Mouse (Mus musculus) bone marrow macrophage, adult 2 months (primary cell): ENCODE results near the gene Elmo1. TPM values are rescaled to one million over a fixed set of nuclear protein-coding genes. Genes with fewer than 3 reads are reported as not detected.
A peak's percentile ranks its signal among the peaks of the same experiment; 100 is the strongest.

Experiments used
- H3K27ac ChIP-seq: 2 replicates; pipeline ENCODE4 v1.5.1; 2012; ENCODE audit warnings: low read depth, low read length; ENCODE audit not compliant: insufficient read depth
- H3K4me1 ChIP-seq: 2 replicates; pipeline ENCODE4 v1.6.1; 2012; ENCODE audit warnings: low read length; ENCODE audit not compliant: control insufficient read depth, insufficient read depth
- H3K4me3 ChIP-seq: 2 replicates; pipeline ENCODE4 v1.5.1; 2012; ENCODE audit warnings: mild to moderate bottlenecking, low read length, moderate library complexity; ENCODE audit not compliant: insufficient read depth
- CTCF ChIP-seq: IDR thresholded peaks from 2 replicates; pipeline ENCODE4 v1.5.1; 2012; ENCODE audit warnings: low read depth, mild to moderate bottlenecking, low read length, moderate library complexity
- POLR2A ChIP-seq: IDR thresholded peaks from 2 replicates; pipeline ENCODE4 v1.6.1; 2012; ENCODE audit warnings: mild to moderate bottlenecking, low read depth, low read length, borderline replicate concordance
- polyA plus RNA-seq: library from polyadenylated mRNA; stranded (reverse); fragments of >200 nt; gene quantifications from 2 replicates; pipeline ENCODE4 v1.2.4, GENCODE M21; 2012; ENCODE audit not compliant: missing spikeins, insufficient read depth, insufficient read length

Elmo1 gene
- polyA plus RNA-seq, 1 experiment = 60.9 TPM

- no peak overlapping the region for H3K27ac ChIP-seq
- TF ChIP-seq POLR2A (no peak), CTCF (no peak)
- no peak overlapping the region for H3K4me3 ChIP-seq
- peaks cover 57% of the 10 kb centered on the region for H3K4me1 ChIP-seq
These were observed 28.5 kb downstream of the Elmo1 start for GRCm38 (mm10) chr13:20118909-20119308.

DNA sequence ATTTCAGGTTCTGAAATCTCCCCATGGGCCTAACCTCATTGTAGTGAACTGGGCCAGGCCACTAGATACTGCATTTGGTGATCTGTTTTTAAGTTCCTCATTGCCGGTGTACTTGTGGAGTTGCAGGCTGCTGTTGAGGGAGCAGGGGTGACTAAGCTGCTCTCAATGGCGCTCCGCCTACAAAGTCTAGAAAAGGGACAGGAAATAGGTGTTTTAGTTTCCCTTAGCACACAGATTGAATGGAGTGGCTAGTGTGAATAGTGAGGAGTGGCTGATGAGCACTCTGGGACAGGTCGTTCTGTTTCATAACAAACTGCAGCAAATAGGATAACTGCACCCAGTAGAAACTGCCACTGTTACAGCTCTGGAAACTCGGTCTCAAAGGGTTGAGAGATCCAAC lies 30.3 kb downstream of the Elmo1 start:
- peak overlapping the region; percentile 14; the same call in 1 of the 2 replicates for H3K4me3 ChIP-seq
- TF ChIP-seq POLR2A (no peak), CTCF (no peak)
- H3K4me1 ChIP-seq = peaks cover 44% of the 10 kb centered on the region
- peak overlapping the region; percentile 65 for H3K27ac ChIP-seq

DNA sequence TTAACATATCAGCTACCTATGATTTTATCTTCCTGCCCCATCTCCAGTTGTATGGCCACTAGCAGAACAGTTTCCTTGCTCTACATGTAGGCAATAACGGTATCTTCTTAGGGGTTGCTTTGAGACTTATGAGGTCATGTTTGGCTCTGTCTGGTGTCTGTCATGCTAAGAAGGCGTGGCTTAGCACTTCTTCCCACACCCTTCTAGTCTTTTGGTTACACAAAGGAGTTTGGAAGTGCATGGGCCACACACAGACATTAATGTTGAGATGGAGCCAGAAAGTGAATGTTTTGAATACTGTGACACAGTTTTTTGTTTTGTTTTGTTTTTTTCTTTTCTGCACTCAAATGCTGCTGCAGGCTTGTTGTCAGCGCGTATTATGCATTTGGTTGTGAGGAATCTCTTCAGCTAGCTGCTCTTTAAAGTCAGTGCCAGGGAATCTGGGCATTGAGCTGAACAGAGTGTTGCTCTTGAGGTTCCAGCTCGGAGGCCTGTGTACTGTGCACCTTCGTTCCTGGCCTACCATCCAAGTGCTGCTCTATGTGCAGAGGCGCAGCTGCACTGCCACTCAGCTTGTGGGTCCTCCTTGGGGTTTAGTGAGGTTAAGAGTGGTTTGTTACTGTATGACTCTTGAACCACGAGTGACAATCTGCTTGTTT lies 31.1 kb downstream of the Elmo1 start:
- Histone ChIP-seq H3K4me3 (no peak overlapping the region), H3K4me1 (peaks cover 43% of the 10 kb centered on the region), H3K27ac (peak overlapping the region; percentile 45; the same call in 1 of the 2 replicates)

DNA sequence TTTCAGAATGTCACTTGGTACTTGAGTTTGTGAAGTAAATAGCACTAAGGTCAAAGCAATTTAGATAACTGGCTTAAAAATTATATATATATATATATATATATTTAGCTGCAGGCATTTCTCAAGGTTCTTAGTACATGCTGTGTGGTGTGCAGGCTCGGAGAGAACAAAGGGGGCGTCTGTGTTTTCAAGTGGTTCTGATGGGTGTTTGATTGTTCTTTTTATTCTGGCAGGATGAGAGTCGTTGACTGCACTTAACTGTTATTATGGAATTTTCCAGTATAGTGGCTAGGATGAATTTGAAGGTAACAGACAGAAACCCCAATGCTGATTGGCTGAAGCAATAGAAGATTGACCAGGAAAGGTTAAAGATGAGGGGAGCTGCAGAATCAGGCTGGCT lies 33.6 kb downstream of the Elmo1 start:
- Histone ChIP-seq H3K4me3 (no peak overlapping the region), H3K27ac (no peak overlapping the region), H3K4me1 (peaks cover 52% of the 10 kb centered on the region)
- TF ChIP-seq CTCF = no peak
- no peak for TF ChIP-seq POLR2A

More for the DNA sequence above, 31.1 kb downstream of the Elmo1 start:
- TF ChIP-seq POLR2A (no peak), CTCF (no peak)

GRCm38 (mm10) chr13:20124965-20125364 lies 34.6 kb downstream of the Elmo1 start:
- Histone ChIP-seq H3K27ac (peak overlapping the region; percentile 10), H3K4me1 (peaks cover 54% of the 10 kb centered on the region), H3K4me3 (peak overlapping the region; percentile 23)
- TF ChIP-seq CTCF (no peak), POLR2A (no peak)

DNA sequence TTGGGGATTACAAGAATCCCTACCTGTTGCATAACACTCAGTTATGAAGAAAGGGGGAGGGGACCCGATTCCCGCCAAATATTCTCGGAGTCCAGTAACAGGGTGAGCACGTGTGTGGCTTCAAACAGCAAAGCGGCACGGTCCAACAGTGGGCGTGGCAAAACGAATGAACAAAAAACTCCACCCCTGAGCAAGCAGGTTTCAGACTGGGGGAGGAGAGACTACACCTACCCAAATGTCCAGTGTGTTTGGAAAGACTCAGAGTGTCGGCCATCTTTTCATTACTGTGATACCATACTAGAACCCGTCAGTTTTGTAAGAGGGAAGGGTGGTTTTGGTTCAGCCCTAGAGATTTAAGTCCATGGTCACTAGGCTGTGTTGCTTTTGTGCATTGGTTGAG lies 35.4 kb downstream of the Elmo1 start:
- H3K4me3 ChIP-seq = no peak overlapping the region; the same call in 1 of the 2 replicates
- no peak overlapping the region for H3K27ac ChIP-seq
- TF ChIP-seq CTCF (no peak), POLR2A (no peak)
- H3K4me1 ChIP-seq = peaks cover 52% of the 10 kb centered on the region

DNA sequence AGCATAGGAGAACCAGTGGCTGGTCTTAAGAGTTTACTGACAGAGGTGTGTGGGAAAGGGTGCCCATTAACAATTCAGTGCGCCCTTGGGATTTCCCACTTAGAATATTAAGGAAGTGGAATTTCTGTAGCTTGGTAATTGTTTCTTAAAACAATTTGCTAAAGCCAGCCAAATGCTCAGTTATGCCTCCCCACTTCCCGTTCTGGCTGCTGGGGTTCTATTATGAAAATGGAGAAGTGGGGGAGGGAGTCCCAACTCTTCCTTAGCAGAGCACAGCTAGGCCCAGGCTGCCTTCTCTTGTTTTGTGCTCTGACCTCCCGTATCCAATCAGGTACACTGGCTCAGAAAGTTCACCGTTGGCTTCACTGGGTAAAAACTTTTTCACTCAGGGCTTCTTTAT lies 37.2 kb downstream of the Elmo1 start:
- H3K4me1 ChIP-seq = peaks cover 48% of the 10 kb centered on the region
- peak overlapping the region; percentile 90 for H3K27ac ChIP-seq
- H3K4me3 ChIP-seq = no peak overlapping the region; the same call in 1 of the 2 replicates
- TF ChIP-seq CTCF (no peak), POLR2A (no peak)

GRCm38 (mm10) chr13:20128097-20128496 lies 37.7 kb downstream of the Elmo1 start:
- TF ChIP-seq CTCF = no peak
- no peak for TF ChIP-seq POLR2A
- Histone ChIP-seq H3K4me3 (peak overlapping the region; percentile 16; the same call in 1 of the 2 replicates), H3K27ac (peak overlapping the region; percentile 90), H3K4me1 (peaks cover 53% of the 10 kb centered on the region)

DNA sequence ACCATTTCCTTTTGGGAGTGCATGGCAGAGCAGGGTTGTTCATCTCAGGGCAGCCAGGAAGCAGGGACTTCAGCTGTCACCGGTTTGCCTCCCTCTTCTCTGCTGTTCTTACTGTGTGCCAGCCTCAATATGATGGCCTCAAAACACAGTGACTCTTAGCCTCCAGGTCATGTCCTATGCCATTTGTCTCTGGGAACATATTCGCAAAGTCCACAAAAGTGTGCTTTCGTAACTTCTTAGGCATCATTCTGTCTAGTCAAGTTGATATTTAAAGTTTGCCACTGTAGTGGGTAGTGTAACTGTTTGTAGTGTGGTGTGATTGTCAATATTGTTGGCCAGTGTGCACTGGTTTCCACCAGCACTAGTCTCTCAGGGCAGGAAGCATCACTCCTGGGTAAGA lies 40.3 kb downstream of the Elmo1 start:
- H3K4me3 ChIP-seq = no peak overlapping the region
- H3K4me1 ChIP-seq = peaks cover 71% of the 10 kb centered on the region
- H3K27ac ChIP-seq = no peak overlapping the region
- TF ChIP-seq POLR2A = no peak
- TF ChIP-seq CTCF = no peak

DNA sequence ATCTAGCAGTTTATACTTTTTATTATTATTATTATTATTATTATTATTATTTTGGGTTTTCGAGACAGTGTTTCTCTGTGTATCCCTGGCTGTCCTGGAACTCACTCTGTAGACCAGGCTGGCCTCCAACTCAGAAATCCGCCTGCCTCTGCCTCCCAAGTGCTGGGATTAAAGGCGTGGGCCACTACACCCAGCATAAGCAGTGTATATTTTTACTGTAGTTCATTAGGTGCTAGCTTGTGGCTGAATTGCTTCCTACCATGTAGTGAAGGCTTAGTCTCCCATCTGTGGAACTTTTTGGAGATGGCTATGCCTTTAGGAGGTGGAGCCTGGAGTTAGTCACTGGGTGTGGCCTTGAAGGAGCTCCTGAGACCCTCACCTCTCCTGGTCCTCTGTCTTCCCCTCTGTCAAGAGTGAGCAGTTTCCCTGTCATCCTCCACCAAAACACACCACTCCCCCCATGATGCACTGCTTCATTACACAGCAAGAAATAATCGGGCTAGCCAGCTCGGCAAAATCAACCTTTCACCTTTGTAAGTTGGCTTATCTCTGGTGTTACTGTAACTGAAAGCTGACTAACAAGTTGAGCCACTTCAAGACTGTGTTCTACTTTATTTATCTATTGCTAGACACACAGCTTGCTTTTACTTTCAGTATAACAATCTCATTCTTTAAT lies 41.1 kb downstream of the Elmo1 start:
- H3K27ac ChIP-seq = no peak overlapping the region
- no peak overlapping the region for H3K4me3 ChIP-seq
- peaks cover 67% of the 10 kb centered on the region for H3K4me1 ChIP-seq
- no peak for TF ChIP-seq CTCF
- no peak for TF ChIP-seq POLR2A
